Comparison of ENCODE assay signal across 8 mouse cellular contexts in genomic region chr1:136130951-136131558, GRCm38 (mm10). TPM values are rescaled to one million over a fixed set of nuclear protein-coding genes. Genes with fewer than 3 reads are reported as not detected.
A peak's percentile ranks its signal among the peaks of the same experiment; 100 is the strongest.
DNase-seq lines count a peak whose midpoint lies in the region; ATAC-seq lines count a peak whose summit lies in the region.

TSS of gene Kif21b (plus strand) at chr1:136131389.

- ATAC-seq in forebrain, embryonic 14.5 days, result peak; percentile 91
- peak; percentile 83 for ATAC-seq in liver, embryonic 16.5 days (ENCODE audit: low read depth)
- peak; percentile 88 for ATAC-seq in neural tube, embryonic 13.5 days (ENCODE audit: low read depth)

- peaks cover 32% of the 10 kb centered on the region for H3K4me1 ChIP-seq in forebrain, embryonic 14.5 days (ENCODE audit: control insufficient read depth, insufficient read depth, low read length)
- peaks cover 37% of the 10 kb centered on the region for H3K4me1 ChIP-seq in liver, embryonic 16.5 days (ENCODE audit: control insufficient read depth, low read depth, low read length)
- peaks cover 62% of the 10 kb centered on the region for H3K4me1 ChIP-seq in neural tube, embryonic 13.5 days (replicated peaks)

- peak; percentile 95 for DNase-seq in CD4-positive, CD25-positive, alpha-beta regulatory T cell, adult 2 months (ENCODE audit: low read depth, low spot score)
- peak; percentile 85 for DNase-seq in c-Kit-positive CD71-negative TER-119-negative erythroid progenitor cells, embryonic 14.5 days (ENCODE audit: low read depth)
- peak; percentile 98 for DNase-seq in forebrain, embryonic 14.5 days (ENCODE audit: low spot score)
- DNase-seq in heart, postnatal 14 days, result peak; percentile 84 to 85
- peak; percentile 88 for DNase-seq in large intestine, adult 2 months (ENCODE audit: low read depth, low spot score)
- peak; percentile 94 for DNase-seq in telencephalon, adult 2 months (ENCODE audit: low read depth, low spot score)

- H3K4me3 ChIP-seq in forebrain, embryonic 14.5 days (ENCODE audit: low read depth, low read length), result peak within 1 kb of the TSS; percentile 96
- peak within 1 kb of the TSS; percentile 69 for H3K4me3 ChIP-seq in liver, embryonic 16.5 days (ENCODE audit: low read depth, low read length)
- H3K4me3 ChIP-seq in neural tube, embryonic 13.5 days, result peak within 1 kb of the TSS; percentile 94

- intact Hi-C loops in heart, postnatal 14 days (cut with DNase I), result no loop called here

- no peaks in the 10 kb centered on the region for H3K9me3 ChIP-seq in forebrain, embryonic 14.5 days (replicated peaks; ENCODE audit: control insufficient read depth, low read length)
- H3K9me3 ChIP-seq in liver, embryonic 16.5 days (replicated peaks; ENCODE audit: control insufficient read depth, low read length), result no peaks in the 10 kb centered on the region
- H3K9me3 ChIP-seq in neural tube, embryonic 13.5 days, result no peaks in the 10 kb centered on the region

- H3K9ac ChIP-seq in forebrain, embryonic 14.5 days (ENCODE audit: low read length), result peak within 1 kb of the TSS; percentile 98
- H3K9ac ChIP-seq in liver, embryonic 16.5 days (ENCODE audit: low read depth, low read length), result peak within 1 kb of the TSS; percentile 65
- peak within 1 kb of the TSS; percentile 98 for H3K9ac ChIP-seq in neural tube, embryonic 13.5 days

- H3K27ac ChIP-seq in forebrain, embryonic 14.5 days (ENCODE audit: low read depth, low read length), result peak within 1 kb of the TSS; percentile 92
- peak within 1 kb of the TSS; percentile 36; the same call in 1 of the 2 replicates for H3K27ac ChIP-seq in liver, embryonic 16.5 days (ENCODE audit: low read length)
- H3K27ac ChIP-seq in neural tube, embryonic 13.5 days (replicated peaks), result peak within 1 kb of the TSS; percentile 94

- WGBS in forebrain, embryonic 14.5 days, result 1% methylated on average over 39 of the region's 42 CpGs
- WGBS in large intestine, adult 2 months, result 1% methylated on average over 42 of the region's 42 CpGs
- under 1% methylated on average over 42 of the region's 42 CpGs for WGBS in liver, embryonic 16.5 days (ENCODE audit: insufficient replicate concordance)
- WGBS in neural tube, embryonic 13.5 days, result 2% methylated on average over 42 of the region's 42 CpGs

- H3K4me2 ChIP-seq in forebrain, embryonic 14.5 days (ENCODE audit: low read length), result peak within 1 kb of the TSS; percentile 73
- peak within 1 kb of the TSS; percentile 93 for H3K4me2 ChIP-seq in liver, embryonic 16.5 days (ENCODE audit: low read depth, low read length)
- peak within 1 kb of the TSS; percentile 77 for H3K4me2 ChIP-seq in neural tube, embryonic 13.5 days

- H3K27me3 ChIP-seq in forebrain, embryonic 14.5 days (replicated peaks; ENCODE audit: control insufficient read depth, insufficient read depth, low read length), result no peaks in the 10 kb centered on the region
- H3K27me3 ChIP-seq in liver, embryonic 16.5 days (ENCODE audit: control insufficient read depth, insufficient read depth, low read depth, low read length), result peaks cover 3% of the 10 kb centered on the region
- no peaks in the 10 kb centered on the region for H3K27me3 ChIP-seq in neural tube, embryonic 13.5 days

- H3K36me3 ChIP-seq in forebrain, embryonic 14.5 days (ENCODE audit: control insufficient read depth, insufficient read depth, low read length), result no peaks in the 10 kb centered on the region
- no peaks in the 10 kb centered on the region for H3K36me3 ChIP-seq in liver, embryonic 16.5 days (ENCODE audit: control insufficient read depth, insufficient read depth)
- H3K36me3 ChIP-seq in neural tube, embryonic 13.5 days, result no peaks in the 10 kb centered on the region

RNA-seq across cellular contexts. Expression of gene Kif21b, which starts in this region (rescaled TPM):
- 52.4 and 61.5 TPM in 2 replicates for polyA plus RNA-seq in forebrain, embryonic 14.5 days (2014; fragmentation: Nextera tagmentation; extraction: Ambion mirVana)
- total RNA-seq in heart, postnatal 14 days (2021), result 1 to 10 TPM; 1.2 to 4.3 TPM
- 13.6 and 22.5 TPM in 2 replicates for polyA plus RNA-seq in large intestine, adult 2 months (2012; rRNA removed)
- 1.3 TPM in 2 replicates for polyA plus RNA-seq in liver, embryonic 16.5 days (2015; fragmentation: Nextera tagmentation; extraction: Ambion mirVana)
- 34.6 and 41.7 TPM in 2 replicates for polyA plus RNA-seq in neural tube, embryonic 13.5 days (2015; fragmentation: Nextera tagmentation; extraction: Ambion mirVana)

Comparison
In these comparisons a context has a peak if more than half of its experiments do, and no peak if none do; other contexts are left out.
1. Peak in every context shown above with its lines: DNase-seq, ATAC-seq, H3K4me3 ChIP-seq and H3K27ac ChIP-seq.
2. H3K27ac ChIP-seq: peak in every context shown above with its lines; median percentile 94 in neural tube, embryonic 13.5 days; 92 in forebrain, embryonic 14.5 days; 36 in liver, embryonic 16.5 days.